Mouse (Mus musculus): ENCODE results near the gene Atp1a1.

GRCm38 (mm10) chr3:101570246-101570645, 34.2 kb downstream of the Atp1a1 start:
- TF ChIP-seq CTCF (IDR thresholded peaks at IDR 0.05; ENCODE audit: insufficient read depth, low read depth, low read length) (no peak), POLR2A (IDR thresholded peaks at IDR 0.05; ENCODE audit: insufficient read depth, low read depth, low read length) (no peak)
